Mouse (Mus musculus) bone marrow, adult 2 months (tissue): ENCODE data around the gene Cdip1. TPM values are rescaled to one million over a fixed set of nuclear protein-coding genes. Genes with fewer than 3 reads are reported as not detected.
"Not testable (repeated sequence)": the region's sequence is repeated elsewhere in the genome, so short reads cannot be mapped to it uniquely, and the experiment has no call there.

Experiments used
- H3K27ac ChIP-seq: fragments of 200-500 bp; 2 replicates; pipeline ENCODE4 v1.5.1; 2012; ENCODE audit warnings: low read depth, mild to moderate bottlenecking, control low read depth, inconsistent platforms, low read length; ENCODE audit not compliant: control insufficient read depth, poor library complexity, insufficient read depth
- H3K4me1 ChIP-seq: fragments of 200-500 bp; 2 replicates; pipeline ENCODE4 v1.6.1; 2011; ENCODE audit warnings: low read length; ENCODE audit not compliant: control insufficient read depth, insufficient read depth
- H3K4me3 ChIP-seq: fragments of 200-500 bp; replicated peaks from 2 replicates; pipeline ENCODE3; 2011; ENCODE audit warnings: mild to moderate bottlenecking, low read depth, low read length, control low read depth; ENCODE audit not compliant: control insufficient read depth
- CTCF ChIP-seq: fragments of 200-500 bp; IDR thresholded peaks from 2 replicates; pipeline ENCODE4 v1.5.1; 2011; ENCODE audit warnings: low read length, control low read depth; ENCODE audit not compliant: control insufficient read depth, insufficient read depth
- POLR2A ChIP-seq: fragments of 200-500 bp; IDR thresholded peaks from 2 replicates; pipeline ENCODE4 v1.6.1; 2011; ENCODE audit warnings: low read depth, mild to moderate bottlenecking, control low read depth, low read length, borderline replicate concordance; ENCODE audit not compliant: control insufficient read depth
- WGBS: fragments of 180-500 bp; shearing (Covaris S2); methylation state at CpG from one replicate; pipeline ENCODE4 v1.1.7; 2018; 5-methylcytosine and 5-hydroxymethylcytosine counted together
- polyA plus RNA-seq: library from polyadenylated mRNA; stranded (reverse); fragments of >200 nt; gene quantifications from 2 replicates; pipeline ENCODE4 v1.2.4, GENCODE M21; 2011; ENCODE audit warnings: low replicate concordance; ENCODE audit not compliant: missing spikeins, insufficient read depth, insufficient read length

Gene Cdip1
- 10.6 and 17.2 TPM in 2 replicates for polyA plus RNA-seq

DNA sequence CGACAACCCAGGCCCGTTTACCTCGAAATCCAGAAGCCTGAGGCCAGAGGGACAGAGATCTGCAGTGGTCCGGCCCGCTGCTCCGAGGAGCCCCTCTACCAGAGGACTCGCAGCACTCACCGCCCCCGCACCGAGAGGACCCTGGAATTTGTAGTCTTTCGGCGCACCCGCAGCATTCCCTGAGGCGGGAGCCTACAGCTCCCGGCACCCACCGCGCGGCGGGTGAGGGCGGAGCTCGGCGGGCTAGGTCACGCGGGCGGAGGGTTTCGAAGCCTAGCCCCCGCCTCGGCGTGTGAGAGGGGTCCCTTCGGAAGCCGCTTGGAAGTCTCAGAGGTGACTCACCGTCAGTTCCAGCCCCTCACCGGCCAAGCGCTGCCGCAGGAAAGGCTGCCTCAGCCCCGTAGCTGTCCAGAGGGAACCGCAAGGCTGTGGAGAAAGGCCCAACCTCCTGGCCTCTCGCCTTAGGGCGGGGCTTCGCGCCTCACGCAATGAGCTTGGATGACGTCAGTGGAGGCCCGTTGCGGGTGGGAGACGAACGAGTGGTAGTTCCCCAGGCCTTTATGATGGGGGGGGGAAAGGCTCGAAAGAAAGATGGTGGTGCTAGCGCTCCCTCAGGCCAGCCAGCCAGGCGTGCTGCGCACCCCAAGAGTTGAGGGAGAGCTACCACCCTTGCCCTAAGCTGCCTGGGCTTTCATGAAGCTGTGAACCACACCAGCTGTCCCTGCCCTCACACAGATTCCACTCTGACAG is at the start of gene Cdip1:
TSS of gene Cdip1 (minus strand) at position 483 of the 750 bp plus-strand sequence.
- peak within 1 kb of the TSS; percentile 90 for H3K4me3 ChIP-seq
- under 1% methylated on average over 51 of the region's 51 CpGs for WGBS
- peaks cover 1% of the 10 kb centered on the region; the same call in 1 of the 2 replicates for H3K4me1 ChIP-seq
- no peak; the same call in 1 of the 2 replicates for TF ChIP-seq POLR2A
- TF ChIP-seq CTCF: no peak
- peak within 1 kb of the TSS; percentile 81 for H3K27ac ChIP-seq

- no peak for TF ChIP-seq CTCF
- TF ChIP-seq POLR2A: no peak
- no peak overlapping the region for H3K4me3 ChIP-seq
- WGBS: 27% methylated on average over 3 of the region's 3 CpGs
- no peaks in the 10 kb centered on the region for H3K4me1 ChIP-seq
- H3K27ac ChIP-seq: no peak overlapping the region
Measured at GRCm38 (mm10) chr16:4839552-4839951, 49.5 kb upstream of the Cdip1 start.

DNA sequence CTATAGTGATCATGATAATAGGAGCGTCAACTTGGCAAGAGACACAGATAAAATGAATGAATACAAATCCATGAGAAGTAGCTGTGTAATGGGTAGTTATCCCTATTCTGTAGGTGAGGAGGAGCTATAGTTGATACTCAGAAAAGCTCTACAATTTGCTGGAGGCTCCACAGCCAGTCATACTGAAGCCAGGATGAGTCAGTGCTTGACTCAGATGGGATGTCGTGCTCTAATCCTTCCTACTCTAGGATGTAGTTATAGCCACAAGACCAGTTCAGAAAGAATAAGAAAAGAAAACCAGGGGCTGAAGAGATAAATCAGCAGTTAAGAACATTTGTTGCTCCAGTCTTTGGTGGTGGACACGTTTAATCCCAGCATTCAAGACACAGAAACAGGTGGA is 47.5 kb upstream of the Cdip1 start:
- no peak for TF ChIP-seq POLR2A
- Histone ChIP-seq H3K4me1 (no peaks in the 10 kb centered on the region), H3K4me3 (no peak overlapping the region), H3K27ac (no peak overlapping the region)
- WGBS: 82% methylated on average over 3 of the region's 3 CpGs

- TF ChIP-seq CTCF (no peak), POLR2A (no peak)
- no peak within 1 kb of the TSS for H3K4me3 ChIP-seq
- WGBS: 84% methylated on average over 3 of the region's 3 CpGs
- H3K4me1 ChIP-seq: no peaks in the 10 kb centered on the region
- no peak within 1 kb of the TSS for H3K27ac ChIP-seq
Measured at GRCm38 (mm10) chr16:4835191-4835590, 45.1 kb upstream of the Cdip1 start, which contains the start of gene 4930562C15Rik. 4930562C15Rik (plus strand) TSS chr16:4835416.

DNA sequence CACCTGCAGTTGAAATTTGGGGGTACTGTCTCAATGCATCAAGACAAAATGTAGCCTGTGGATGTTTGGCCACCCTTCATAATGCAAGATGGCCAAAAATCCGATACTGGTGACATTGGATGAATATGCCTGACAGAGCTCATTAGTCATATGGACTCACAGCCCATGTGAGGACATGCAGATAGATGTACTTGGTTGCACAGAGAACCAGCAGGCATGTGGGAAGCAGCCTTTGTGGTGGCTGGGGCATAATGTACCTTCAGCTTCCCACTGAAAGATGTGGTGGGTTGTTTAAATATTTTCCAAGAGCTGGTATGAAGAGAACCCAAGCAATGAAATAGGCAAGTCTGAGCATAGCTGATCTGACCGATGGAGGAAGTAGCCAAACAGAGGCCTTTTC is 43.8 kb upstream of the Cdip1 start:
- Histone ChIP-seq H3K4me1 (no peaks in the 10 kb centered on the region), H3K27ac (no peak overlapping the region), H3K4me3 (no peak overlapping the region)
- TF ChIP-seq CTCF (no peak), POLR2A (no peak)
- WGBS: 61% methylated on average over 2 of the region's 2 CpGs

GRCm38 (mm10) chr16:4831650-4832419 is 41.7 kb upstream of the Cdip1 start:
- no peak overlapping the region for H3K27ac ChIP-seq
- TF ChIP-seq POLR2A (no peak), CTCF (no peak; the same call in 1 of the 2 replicates)
- WGBS: 54% methylated on average over 15 of the region's 15 CpGs
- H3K4me1 ChIP-seq: no peaks in the 10 kb centered on the region
- no peak overlapping the region for H3K4me3 ChIP-seq

- Histone ChIP-seq H3K4me3 (no peak overlapping the region), H3K27ac (no peak overlapping the region), H3K4me1 (no peaks in the 10 kb centered on the region)
- 81% methylated on average over 6 of the region's 6 CpGs for WGBS
- no peak for TF ChIP-seq CTCF
- no peak for TF ChIP-seq POLR2A
Measured at GRCm38 (mm10) chr16:4829271-4829900, 39.3 kb upstream of the Cdip1 start.

GRCm38 (mm10) chr16:4827639-4828038 is 37.5 kb upstream of the Cdip1 start:
- no peak overlapping the region for H3K4me3 ChIP-seq
- TF ChIP-seq CTCF: no peak
- TF ChIP-seq POLR2A: no peak
- WGBS: 80% methylated on average over 5 of the region's 5 CpGs
- no peak overlapping the region for H3K27ac ChIP-seq
- no peaks in the 10 kb centered on the region for H3K4me1 ChIP-seq

- WGBS: 79% methylated on average over 5 of the region's 5 CpGs
- H3K4me1 ChIP-seq, H3K4me3 ChIP-seq, H3K27ac ChIP-seq: not testable (repeated sequence)
Measured at GRCm38 (mm10) chr16:4824466-4824865, 34.4 kb upstream of the Cdip1 start.
